Mouse (Mus musculus): Measurements from ENCODE around the gene Lpar1. TPM values are rescaled to one million over a fixed set of nuclear protein-coding genes. Genes with fewer than 3 reads are reported as not detected.
A peak's percentile ranks its signal among the peaks of the same experiment; 100 is the strongest.

The Lpar1 gene
- total RNA-seq (2022) = 1 to 10 TPM; 4.4 to 9.5 (median 8.5) TPM

DNA sequence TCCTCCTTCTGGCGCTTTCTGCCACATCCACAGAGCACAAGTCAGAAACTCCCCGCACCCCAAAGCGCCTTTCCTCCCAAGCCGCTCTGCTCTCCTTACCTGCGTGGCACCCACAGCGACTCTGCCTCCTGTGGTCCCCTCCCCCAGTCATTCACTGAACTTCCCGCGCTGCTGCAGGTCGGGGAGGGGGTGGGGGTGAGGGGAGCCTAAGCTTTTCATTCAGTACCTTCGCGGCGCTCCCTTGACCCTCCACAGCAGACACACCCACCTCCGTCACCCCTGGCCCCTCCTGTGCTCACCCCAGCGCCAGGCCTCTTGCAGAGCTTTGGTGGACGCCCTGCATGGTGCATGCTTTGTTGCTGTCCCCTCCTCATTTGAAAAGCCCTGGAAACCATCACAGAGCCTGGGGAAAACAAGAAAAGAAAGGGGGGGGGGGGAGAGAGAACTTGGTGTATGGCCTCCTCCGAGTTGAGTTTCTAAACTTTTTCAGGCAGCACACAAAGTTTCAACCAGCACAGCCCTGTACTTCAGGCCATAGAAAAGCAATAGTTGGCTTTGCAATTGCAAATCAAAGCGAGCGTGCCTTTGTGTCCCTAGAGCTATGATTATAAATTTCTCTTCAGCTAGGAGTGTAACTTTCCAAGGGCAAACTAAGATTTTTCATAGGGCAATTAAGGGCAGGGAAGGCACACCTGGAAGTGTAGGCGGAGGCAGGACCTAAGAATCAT is at the start of gene Lpar1:
Lpar1 (minus strand) TSS at position 268 of the 728 bp plus-strand sequence.
- no peak for DNase-seq (ENCODE audit: low spot score in 2 of 2)

DNA sequence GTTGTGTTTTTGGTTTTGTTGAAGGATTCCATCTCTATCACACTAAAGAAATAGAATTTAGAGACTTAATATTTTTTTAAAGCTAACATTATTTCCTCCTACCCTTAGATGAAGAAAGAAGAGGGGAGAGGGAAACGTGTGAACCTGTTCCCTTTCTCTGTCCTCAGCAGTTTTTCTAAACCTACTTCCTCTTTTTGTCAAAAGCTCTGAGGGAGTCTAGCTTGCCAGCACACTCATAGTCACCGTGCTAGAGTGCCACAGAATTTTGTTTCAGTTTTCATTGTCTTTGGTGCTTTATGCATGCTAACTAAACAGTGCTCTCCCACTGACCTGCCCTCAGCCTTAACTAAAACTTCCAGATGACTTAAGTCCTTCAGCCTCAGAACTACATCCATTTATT is 32.2 kb upstream of the Lpar1 start:
- DNase-seq (ENCODE audit: low spot score in 2 of 2) = no peak

DNA sequence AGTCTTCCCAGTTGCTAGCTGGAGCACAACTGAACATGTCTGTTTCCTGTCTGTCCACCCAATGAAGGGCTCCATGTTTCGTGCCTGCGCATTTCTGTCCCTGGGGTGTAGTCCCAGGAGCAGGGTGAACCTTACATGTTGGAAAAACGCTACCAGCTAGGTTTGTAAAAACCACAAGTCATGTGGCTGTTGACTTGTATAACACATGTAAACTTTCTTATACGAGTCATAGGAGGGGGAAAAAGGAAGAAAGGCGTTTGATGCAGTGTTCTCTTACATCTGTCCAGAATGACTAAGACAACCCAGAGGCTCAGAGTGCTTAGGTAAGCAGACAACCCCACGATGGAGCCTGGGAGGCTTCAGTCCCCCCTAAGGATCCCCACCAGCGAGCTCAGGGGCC is 27.5 kb upstream of the Lpar1 start:
- DNase-seq (ENCODE audit: low spot score in 2 of 2) = no peak

DNA sequence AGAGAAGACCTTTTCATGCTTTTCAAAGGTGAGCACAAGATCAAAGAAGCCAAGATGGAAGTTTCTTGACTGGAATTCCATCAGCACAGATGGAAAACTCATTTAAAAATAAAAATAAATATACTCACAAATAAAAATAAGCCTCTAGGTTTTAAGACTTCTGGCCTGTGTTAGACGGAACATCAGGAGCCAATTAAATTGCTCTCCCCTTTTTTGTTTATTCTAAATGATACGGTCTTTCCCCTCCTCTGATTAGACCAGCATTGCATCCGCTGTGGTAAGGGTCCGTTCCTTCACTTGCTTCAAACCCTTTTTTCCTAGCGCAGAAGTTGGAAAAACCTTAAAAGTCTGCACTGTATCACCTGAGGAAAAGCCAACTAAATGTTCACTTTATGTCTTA is 26.8 kb upstream of the Lpar1 start:
- no peak for DNase-seq (ENCODE audit: low spot score in 2 of 2)

DNA sequence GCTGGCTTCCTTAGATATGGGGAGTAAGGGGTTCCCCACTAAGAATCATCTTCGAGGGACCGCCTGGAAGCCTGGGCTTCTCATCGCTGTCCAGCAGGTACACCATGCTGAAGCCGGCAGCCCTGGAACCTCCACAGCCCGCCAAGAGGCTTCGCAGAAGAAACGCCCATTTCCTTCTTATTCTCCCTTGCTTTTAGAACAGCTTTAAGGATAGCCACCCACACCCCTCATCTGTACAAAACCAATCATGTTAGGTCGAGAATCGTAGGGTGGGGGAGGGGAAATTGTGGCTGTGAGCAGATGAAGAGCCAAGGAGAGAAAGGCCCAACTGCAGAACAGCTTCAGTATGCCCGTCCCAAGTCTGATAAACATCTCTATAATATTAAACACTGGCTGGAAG is 26.4 kb upstream of the Lpar1 start:
- DNase-seq (ENCODE audit: low spot score in 2 of 2) = no peak

DNA sequence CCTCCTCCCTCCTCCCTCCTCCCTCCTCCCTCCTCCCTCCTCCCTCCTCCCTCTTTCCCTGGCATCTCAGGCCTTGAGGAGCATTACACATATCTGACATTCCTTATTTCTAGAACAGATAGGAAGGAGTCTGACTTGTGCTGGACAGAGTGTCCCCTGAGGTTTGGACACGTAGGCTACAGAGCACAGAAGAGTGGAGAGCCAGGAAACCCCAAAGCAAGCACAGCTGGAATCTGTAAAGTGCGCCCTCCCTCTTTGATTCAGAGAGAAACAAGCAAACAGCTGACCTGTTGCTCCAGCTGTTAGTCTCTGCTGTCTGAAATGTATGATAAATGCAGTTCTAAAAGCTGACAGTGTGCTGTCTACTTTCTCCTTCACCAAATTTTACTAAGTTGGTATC is 24.8 kb upstream of the Lpar1 start:
- no peak for DNase-seq (ENCODE audit: low spot score in 2 of 2)

DNA sequence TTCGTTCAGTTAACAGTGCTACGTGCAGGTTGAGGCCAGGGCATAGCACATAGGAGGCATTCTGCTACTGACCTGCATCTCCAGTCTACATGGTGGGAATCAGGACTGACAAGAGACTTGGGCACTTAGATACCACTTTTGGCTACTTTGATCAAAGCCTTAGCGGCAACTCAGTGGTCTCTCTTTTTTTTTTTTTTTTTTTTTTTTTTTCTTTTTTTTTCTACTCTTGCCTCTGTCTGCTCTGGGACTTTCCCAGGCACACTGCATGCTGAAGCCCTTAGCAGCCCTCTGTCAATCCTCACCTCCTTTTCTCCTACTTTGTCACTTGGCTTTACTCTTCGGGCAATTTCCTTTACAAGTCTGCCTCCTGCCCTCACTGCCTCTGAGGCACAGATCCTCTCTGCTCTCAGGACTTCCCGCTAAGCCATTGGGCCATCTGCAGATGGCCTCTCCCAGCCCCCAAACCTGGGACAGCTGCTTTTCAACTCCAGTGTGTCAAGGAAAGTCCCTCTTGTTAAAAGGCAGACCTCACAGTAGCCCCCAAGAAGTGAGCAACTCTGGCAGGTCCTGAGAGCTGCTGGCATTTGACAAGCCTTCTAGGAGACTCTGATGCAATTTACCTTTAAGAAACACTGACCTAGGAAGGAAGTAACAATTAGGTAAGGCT is 23.8 kb upstream of the Lpar1 start:
- no peak for DNase-seq (ENCODE audit: low spot score in 2 of 2)

DNA sequence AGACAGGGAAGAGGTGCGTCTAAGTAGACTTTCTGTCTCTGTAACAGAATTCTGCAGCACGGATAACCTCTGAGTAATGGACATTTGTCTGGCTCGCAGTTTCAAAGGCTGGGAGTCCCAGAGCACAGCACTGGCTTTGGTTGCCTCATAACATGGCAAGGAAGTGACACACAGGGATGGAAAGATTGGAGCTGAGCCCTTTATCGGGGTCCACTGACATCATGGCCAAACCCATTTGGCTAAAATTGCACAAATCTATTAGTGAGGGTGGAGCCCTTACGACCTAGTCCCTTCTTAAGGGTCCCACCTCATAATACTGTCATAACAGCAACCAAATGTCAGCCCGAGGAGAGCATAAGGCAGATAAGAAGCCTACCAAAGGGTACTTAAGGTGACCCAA is 22.1 kb upstream of the Lpar1 start:
- DNase-seq (ENCODE audit: low spot score in 2 of 2) = peak; percentile 26 to 47

DNA sequence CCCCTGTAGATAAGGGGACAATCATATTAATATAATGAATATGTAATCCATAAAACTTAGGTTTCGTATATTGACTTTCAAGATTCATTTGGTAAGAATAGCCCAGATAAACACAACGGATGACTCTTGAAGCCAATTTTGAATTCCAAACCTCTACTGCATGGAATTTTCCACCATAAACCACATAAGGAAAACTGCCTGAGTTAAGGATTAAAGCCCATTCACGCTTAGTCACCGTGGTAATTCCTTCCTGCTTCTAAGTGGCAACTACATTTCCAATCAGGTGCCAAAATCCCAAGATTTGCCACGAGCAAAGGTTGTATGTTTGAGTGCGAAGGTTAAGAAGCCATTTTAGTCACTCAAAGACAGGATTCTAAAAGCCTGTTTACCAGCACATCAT is 20.3 kb upstream of the Lpar1 start:
- no peak for DNase-seq (ENCODE audit: low spot score in 2 of 2)

DNA sequence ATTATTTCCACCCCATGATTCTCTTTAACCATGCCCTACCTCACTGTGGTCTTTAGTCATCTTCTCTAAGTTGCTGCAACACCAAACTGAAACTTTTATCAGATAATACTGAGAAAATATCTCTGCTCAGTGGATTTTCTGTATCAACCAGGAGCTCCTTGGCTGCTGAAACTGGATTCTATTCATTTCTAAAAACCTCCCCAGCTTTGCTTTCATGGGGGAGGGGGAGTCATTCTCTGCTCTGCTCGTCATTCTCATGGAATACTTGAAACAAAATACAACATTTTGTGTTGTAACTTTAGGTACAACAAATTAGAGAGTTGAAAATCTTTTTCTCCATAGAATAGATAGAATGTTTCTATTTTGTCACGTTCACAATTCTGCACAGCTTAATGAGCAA is 18.7 kb upstream of the Lpar1 start:
- DNase-seq (ENCODE audit: low spot score in 2 of 2) = no peak

DNA sequence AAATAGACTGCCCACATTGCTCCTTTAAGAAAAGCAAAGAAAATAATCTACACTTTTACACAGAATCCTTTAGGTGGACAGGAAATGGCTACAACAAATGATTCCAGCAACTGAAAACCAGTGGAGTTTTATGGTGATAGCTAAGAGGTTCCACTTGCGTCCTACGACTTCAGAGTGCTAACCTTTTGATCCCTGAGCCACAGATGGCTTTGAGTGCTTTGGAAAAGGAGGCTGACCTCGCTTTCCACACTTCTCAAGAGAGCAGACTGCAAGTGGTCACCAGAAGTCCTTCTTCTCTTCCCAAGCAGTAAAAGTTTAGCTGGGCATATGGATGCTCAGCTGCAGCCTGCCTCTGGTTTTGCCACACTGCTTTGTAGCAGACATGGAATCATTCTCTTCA is 18.0 kb upstream of the Lpar1 start:
- no peak for DNase-seq (ENCODE audit: low spot score in 2 of 2)

DNA sequence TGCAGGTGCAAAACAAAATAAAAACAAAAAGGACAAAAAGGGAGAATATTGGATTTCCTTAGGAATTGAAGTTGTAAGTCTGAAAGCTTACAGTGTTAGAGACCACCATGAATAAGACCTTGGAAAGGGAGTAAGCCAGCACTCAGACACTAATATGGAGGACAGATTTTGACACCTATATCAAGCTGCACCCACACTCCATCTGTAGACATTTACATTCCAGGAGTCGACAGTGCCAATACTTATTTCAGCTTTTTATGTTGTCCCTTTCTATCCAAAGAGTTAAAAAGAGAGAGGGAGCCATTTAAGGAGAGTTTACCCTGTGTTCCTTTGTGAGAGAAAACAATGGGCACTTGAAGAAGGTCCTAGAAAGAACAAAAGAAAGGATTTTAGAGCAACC is 17.5 kb upstream of the Lpar1 start:
- DNase-seq (ENCODE audit: low spot score in 2 of 2) = no peak

DNA sequence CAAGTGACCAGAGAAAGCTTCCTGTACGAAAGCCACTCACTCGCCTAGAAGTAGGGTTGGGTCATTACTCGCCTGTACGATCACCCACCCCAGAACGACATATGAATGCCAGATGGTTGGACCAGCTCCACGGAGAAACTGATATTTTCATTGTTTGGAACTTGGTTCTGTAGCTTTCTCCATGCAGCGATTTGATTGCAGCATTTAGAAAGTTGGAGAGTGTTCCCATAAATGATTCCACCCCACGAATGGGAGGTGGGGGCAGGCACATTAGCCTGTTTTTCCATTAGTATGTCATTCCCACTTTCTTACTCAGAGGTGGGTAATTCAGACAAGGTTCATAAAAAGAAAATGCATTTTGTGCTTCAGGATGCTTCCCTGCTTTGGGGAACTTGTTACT is 14.8 kb upstream of the Lpar1 start:
- DNase-seq (ENCODE audit: low spot score in 2 of 2) = peak in 1 of 2 experiments; percentile 46

DNA sequence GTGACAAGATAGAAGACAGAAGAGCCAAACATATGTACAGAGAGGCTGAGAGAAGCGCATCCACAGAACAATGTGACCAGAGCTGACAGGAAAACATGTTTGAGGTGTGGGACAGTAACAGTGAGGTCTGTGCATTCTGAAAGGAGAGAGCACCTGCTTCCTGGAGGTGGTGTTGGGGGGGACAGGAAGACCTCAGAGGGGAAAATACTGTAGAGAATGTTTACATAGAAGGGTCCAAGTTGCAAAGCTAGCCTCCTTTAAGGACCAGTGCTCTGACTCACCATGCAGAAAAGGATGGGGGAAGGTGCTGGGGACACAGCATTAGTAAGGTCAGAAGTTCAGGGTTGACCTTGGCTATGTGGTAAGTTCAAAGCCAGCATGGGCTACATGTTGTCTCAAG is 9.1 kb upstream of the Lpar1 start:
- DNase-seq (ENCODE audit: low spot score in 2 of 2) = no peak

DNA sequence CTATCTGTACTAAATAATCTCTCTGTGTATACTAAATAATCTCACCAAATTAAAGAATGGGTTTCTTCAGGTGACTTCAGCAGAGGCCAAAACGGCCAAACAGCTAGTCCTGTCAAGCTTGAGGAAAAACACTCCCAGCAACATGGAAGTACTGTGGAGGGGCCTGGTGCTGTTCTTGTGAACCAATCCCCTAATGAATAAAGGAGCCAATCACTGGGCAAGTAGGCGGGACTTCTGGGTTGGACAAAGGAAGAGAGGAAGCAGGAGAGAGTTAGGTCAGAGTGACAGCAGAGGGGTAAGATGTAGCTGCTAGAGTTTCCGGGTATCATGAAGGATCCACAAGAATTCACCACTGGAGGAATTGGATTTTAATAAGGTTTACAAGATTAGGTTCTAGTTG is 3.3 kb upstream of the Lpar1 start:
- no peak for DNase-seq (ENCODE audit: low spot score in 2 of 2)

DNA sequence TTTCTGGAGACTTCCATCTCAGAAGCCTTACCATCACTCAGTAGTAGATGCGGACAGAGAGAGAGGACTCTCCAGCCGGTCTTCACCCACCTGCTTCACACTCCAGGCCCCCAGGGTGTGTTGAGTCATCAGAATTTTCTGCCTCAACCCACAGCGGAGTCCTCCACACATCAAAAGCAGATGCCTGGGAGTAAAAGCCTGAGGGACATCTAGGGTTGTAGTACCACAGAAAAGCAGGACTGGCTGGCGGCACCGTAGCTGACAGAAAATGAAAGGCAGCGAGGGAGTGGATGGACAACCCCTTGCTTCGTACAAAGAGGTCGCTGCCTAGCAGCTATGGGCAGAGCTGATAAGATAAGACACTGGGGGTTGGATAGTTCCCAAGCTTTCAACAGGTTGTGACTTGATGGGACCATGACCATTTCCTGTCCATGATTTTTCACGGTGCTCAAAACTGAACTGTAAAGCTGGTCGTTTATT is 701 bp upstream of the Lpar1 start:
- no peak for DNase-seq (ENCODE audit: low spot score in 2 of 2)

DNA sequence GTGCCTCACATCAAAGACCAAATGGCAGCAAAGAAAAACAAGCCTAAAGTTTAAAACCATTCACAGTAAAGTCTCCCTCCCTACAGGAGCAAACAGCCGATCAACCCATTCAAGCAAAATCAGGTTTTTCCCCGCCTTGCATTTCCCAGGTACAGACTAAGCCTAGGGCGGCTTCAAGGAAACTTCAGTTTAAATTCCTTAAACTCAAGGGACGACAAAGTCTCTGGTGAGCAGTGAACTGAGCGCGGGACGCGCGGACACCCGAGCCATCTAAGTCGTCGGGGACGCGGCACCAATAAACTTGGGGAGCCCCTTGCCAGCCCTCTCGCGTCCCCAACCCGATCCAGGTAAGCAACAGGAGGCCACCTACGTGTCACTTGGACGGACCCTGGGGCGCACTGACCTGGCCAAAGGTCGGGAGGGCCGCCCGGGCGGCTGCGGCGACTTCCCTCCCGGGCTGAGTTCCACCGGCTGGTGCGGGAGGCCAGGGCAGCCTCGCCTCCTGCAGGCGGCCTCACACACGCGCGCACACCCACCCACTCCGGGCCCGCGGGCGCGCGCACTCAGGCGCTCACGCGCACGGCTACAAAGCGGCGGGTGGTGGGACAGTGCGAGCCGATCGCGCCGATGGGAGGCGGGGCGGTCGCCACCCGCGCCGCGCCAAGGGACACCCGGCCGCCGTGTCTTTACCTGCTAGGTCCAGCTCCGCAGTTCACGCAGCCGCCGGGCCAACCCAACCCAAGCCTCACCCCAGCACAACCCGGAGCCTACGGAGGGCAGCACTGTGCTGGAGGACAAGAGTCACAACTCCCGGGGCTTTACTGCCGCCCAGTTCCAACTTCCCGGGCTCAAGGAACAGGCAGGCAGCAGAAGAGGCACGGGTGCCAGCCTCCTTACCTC is 717 bp downstream of the Lpar1 start:
- peak; percentile 62 to 74 for DNase-seq (ENCODE audit: low spot score in 2 of 2)

DNA sequence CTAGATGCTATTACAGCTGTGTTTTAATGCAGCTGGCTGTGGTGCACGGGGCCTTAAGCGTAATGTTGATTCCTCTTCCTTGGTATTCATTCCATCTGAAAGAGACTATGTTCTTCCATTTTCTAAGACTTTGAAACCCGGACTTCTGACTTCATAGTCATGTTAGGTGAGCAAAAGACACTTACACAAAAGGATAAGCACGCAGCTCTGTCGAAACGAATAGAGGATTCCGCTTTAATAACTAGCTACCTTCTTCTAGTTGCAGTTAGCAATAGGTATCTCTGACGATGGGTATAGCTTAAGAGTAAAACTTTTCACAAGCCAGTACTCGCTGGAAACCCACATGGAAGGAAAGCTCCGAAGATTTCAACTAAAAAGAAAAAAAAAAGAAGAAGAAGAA is 1.5 kb downstream of the Lpar1 start:
- no peak for DNase-seq (ENCODE audit: low spot score in 2 of 2)

DNA sequence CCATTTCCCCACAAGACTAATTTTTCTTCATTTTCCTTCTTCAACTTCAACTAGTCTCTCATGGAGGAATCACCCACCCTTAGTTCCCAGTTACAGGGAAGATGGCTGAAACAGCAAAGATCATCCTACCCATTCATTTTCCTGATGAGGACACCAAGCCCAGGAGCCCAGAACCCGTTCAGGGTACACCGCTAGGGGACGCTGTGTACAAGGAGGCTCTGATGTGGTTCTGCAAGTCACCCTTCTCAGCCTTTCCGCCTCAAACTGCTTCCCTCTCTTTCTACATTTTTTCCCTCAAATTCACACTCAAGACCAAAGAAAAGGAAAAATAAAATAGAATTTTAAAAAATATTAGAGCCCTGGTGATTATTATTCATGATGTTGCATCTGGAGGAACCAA is 1.9 kb downstream of the Lpar1 start:
- peak; percentile 69 to 72 for DNase-seq (ENCODE audit: low spot score in 2 of 2)

DNA sequence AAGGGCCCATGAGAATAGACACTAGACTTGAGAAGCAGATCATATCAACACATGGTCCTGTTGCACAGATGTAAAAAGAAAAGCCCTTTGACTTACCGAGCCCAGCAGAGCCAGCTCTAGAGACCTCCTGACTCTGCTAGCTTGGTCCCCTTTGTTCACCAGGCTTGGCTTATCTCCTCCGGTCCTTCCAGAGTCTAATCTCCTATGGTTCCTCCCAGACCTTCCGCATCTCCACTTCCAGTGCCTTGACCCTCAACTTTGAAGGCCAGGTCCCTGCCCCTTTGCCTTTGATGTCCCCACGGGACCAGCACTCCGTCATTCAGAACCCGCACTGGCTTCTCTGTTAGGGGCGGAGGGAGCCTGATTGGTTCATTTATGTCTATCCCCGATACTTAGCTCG is 6.0 kb downstream of the Lpar1 start:
- no peak for DNase-seq (ENCODE audit: low spot score in 2 of 2)

DNA sequence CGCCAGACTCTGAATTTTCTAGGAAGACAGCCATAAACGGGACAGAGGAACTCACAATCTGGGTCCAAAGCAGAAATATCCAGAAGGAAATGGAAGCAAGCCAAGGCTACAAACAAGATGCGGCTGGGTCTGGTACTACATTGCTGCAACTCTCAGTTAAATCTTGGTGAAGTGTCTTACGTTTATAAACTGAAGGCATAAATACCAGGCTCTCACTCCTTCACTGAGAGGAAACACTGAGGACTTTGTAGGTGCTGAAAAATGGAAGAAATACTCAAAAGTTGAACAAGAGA is 6.5 kb downstream of the Lpar1 start:
- DNase-seq (ENCODE audit: low spot score in 2 of 2) = no peak
